Mouse (Mus musculus) kidney, adult 2 months (tissue): ENCODE results near the gene Dnajb3.

Experiments
- CTCF ChIP-seq: fragments of 200-500 bp; conservative IDR thresholded peaks from 2 replicates; pipeline ENCODE4 v1.5.1; 2011; ENCODE audit warnings: low read depth, mild to moderate bottlenecking, control low read depth, low read length, moderate library complexity, mixed read lengths; ENCODE audit not compliant: insufficient read depth, insufficient read length
- POLR2A ChIP-seq: fragments of 200-500 bp; IDR thresholded peaks from one replicate; pipeline ENCODE4 v1.6.1; 2011; ENCODE audit warnings: low read depth, low read length, control low read depth

GRCm38 (mm10) chr1:88206843-88207479 is 1.4 kb upstream of the Dnajb3 start:
- TF ChIP-seq CTCF (no peak), POLR2A (no peak)
